Comparison of ENCODE assay signal across 8 mouse cellular contexts in genomic region chr10:41450780-41451522, GRCm38 (mm10). TPM values are rescaled to one million over a fixed set of nuclear protein-coding genes. Genes with fewer than 3 reads are reported as not detected.
DNase-seq lines count a peak whose midpoint lies in the region; ATAC-seq lines count a peak whose summit lies in the region.

No protein-coding gene starts in this region.

- WGBS in liver, embryonic 11.5 days, result 52% methylated on average over 18 of the region's 18 CpGs

- peaks cover 19% of the 10 kb centered on the region for H3K4me1 ChIP-seq in liver, embryonic 11.5 days (replicated peaks; ENCODE audit: control insufficient read depth, insufficient read depth, low read length)

- H3K4me3 ChIP-seq in liver, embryonic 11.5 days (ENCODE audit: low read depth, low read length), result peak overlapping the region; percentile 82

- no peaks in the 10 kb centered on the region for H3K9me3 ChIP-seq in liver, embryonic 11.5 days (ENCODE audit: control insufficient read depth, low read length)

- ATAC-seq in liver, embryonic 11.5 days (replicated peaks; ENCODE audit: low FRiP score), result no peak; the same call in 1 of the 2 replicates

- DNase-seq in heart, adult 11 months, result peak; percentile 82
- no peak for DNase-seq in heart, adult 18-20 months
- DNase-seq in 3T3-L1 (ENCODE audit: low read depth, low spot score), result peak; percentile 29
- peak; percentile 37 for DNase-seq in fat pad, adult 2 months (ENCODE audit: extremely low read depth, low read depth, low spot score)
- DNase-seq in liver, embryonic 11.5 days (ENCODE audit: low spot score), result no peak
- DNase-seq in urinary bladder, postnatal 4 days (ENCODE audit: low spot score in 2 of 2), result no peak
- DNase-seq in T-cell, adult 2 months (ENCODE audit: low spot score), result no peak
- no peak for DNase-seq in layer of hippocampus, postnatal 14 days (ENCODE audit: low spot score in 2 of 2)

- H3K9ac ChIP-seq in liver, embryonic 11.5 days (ENCODE audit: low read depth, low read length), result peak overlapping the region; percentile 79

- H3K36me3 ChIP-seq in liver, embryonic 11.5 days (ENCODE audit: control insufficient read depth, insufficient read depth, low read length), result peaks cover 16% of the 10 kb centered on the region; the same call in 1 of the 2 replicates

- no peak overlapping the region for H3K27ac ChIP-seq in liver, embryonic 11.5 days (ENCODE audit: low read depth, low read length)

- peak overlapping the region; percentile 71 for H3K4me2 ChIP-seq in liver, embryonic 11.5 days

- no peaks in the 10 kb centered on the region for H3K27me3 ChIP-seq in liver, embryonic 11.5 days (replicated peaks; ENCODE audit: control insufficient read depth, insufficient read depth, low read length)

RNA-seq across cellular contexts. Expression of gene Zbtb24, which starts 0.8 kb away (rescaled TPM):
- 1 to 10 TPM; 6.5 to 7.7 TPM for total RNA-seq in heart, adult 18-20 months (2021)
- polyA plus RNA-seq in liver, embryonic 11.5 days (2014; fragmentation: Nextera tagmentation; extraction: Ambion mirVana), result 10.8 and 11.5 TPM in 2 replicates
- total RNA-seq in layer of hippocampus, postnatal 14 days (2021), result 10 to 100 TPM; 16.0 to 16.1 TPM

RNA-seq across cellular contexts. Expression of gene Mical1, which starts 25.2 kb away (rescaled TPM):
- 10 to 100 TPM in 1 of 2 experiments, 1 to 10 TPM in 1; 9.5 to 13.1 TPM for total RNA-seq in heart, adult 18-20 months (2021)
- polyA plus RNA-seq in liver, embryonic 11.5 days (2014; fragmentation: Nextera tagmentation; extraction: Ambion mirVana), result 19.3 and 19.8 TPM in 2 replicates
- 10 to 100 TPM; 24.5 to 31.3 TPM for total RNA-seq in layer of hippocampus, postnatal 14 days (2021)

RNA-seq across cellular contexts. Expression of gene Smpd2, which starts 39.2 kb away (rescaled TPM):
- 10 to 100 TPM; 32.6 to 33.6 TPM for total RNA-seq in heart, adult 18-20 months (2021)
- 21.8 and 25.3 TPM in 2 replicates for polyA plus RNA-seq in liver, embryonic 11.5 days (2014; fragmentation: Nextera tagmentation; extraction: Ambion mirVana)
- total RNA-seq in layer of hippocampus, postnatal 14 days (2021), result 10 to 100 TPM; 21.1 to 23.3 TPM

RNA-seq across cellular contexts. Expression of gene Ppil6, which starts 39.3 kb away (rescaled TPM):
- 1 to 10 TPM in 1 of 2 experiments, under 1 TPM in 1; 0.74 to 1.9 TPM for total RNA-seq in heart, adult 18-20 months (2021)
- 0.25 TPM in 1 of 2 replicates, not detected in the other for polyA plus RNA-seq in liver, embryonic 11.5 days (2014; fragmentation: Nextera tagmentation; extraction: Ambion mirVana)
- total RNA-seq in layer of hippocampus, postnatal 14 days (2021), result 1 to 10 TPM; 7.3 to 7.4 TPM

Comparison
In these comparisons a context has a peak if more than half of its experiments do, and no peak if none do; other contexts are left out.
1. DNase-seq: peak in heart, adult 11 months (single experiment), 3T3-L1 (single experiment) and fat pad, adult 2 months (single experiment); none in heart, adult 18-20 months (0 of 2), liver, embryonic 11.5 days (single experiment), urinary bladder, postnatal 4 days (0 of 2), T-cell, adult 2 months (single experiment) and layer of hippocampus, postnatal 14 days (0 of 2).